Mouse (Mus musculus) megakaryocyte, embryonic 14.5 days (primary cell): ENCODE measurements at regions not wholly inside any gene's neighbourhood (a gene's known extent, or its start where the extent isn't known, plus 50 kb on each side); places are given as distances from the start of the nearest gene placed in this dataset.

ENCODE experiments used
- FLI1 ChIP-seq: IDR thresholded peaks from 2 replicates; pipeline ENCODE4 v1.6.1; 2012; ENCODE audit warnings: low read length, inconsistent platforms, mixed read lengths
- GATA1 ChIP-seq: IDR thresholded peaks from 3 replicates; pipeline ENCODE4 v1.6.1; 2012; ENCODE audit warnings: mixed read lengths, low read length, inconsistent platforms, borderline replicate concordance

- no peak for TF ChIP-seq FLI1
- TF ChIP-seq GATA1: no peak
These were observed 59.9 kb upstream of the Slc30a5 start for GRCm38 (mm10) chr13:100893096-100893495.
